Mouse (Mus musculus): ENCODE data around the gene Sgsm1.

- TF ChIP-seq CTCF (IDR thresholded peaks at IDR 0.05; ENCODE audit: extremely low read depth, insufficient read depth, insufficient read length, insufficient replicate concordance): no peak
- no peak for TF ChIP-seq POLR2A (IDR thresholded peaks at IDR 0.05; ENCODE audit: low read depth, low read length)
Observed at GRCm38 (mm10) chr5:113354311-113354710, 43.7 kb upstream of the Sgsm1 start.
